Mouse (Mus musculus): ENCODE results near the gene Ckap2l. TPM values are rescaled to one million over a fixed set of nuclear protein-coding genes. Genes with fewer than 3 reads are reported as not detected.

Ckap2l gene
- polyA plus RNA-seq, 1 experiment from 2014 or later = 53.4 TPM

DNA sequence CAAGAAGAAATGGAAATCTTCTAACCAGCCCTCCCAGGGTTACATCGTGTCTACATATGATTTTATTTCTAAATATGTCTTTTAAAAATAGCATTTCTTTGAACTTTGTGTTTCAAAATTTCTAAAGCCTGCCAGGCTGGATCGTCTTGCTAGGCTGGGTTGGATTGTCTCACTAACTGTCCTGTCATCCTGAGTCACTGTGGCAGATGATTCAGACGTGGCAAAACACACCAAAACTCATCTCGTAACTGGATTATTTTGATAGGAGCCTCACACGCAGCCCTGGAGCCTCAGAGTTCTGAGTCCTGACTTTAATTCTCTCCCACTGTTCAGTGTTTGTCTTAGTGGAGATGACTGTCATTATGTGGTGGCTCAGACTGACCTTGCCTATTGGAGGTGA lies 33.9 kb downstream of the Ckap2l start:
- Histone ChIP-seq H3K9me3 (0 out of 2 replicates have a peak, but pooled peaks cover 2% of the 10 kb centered on the region), H3K4me1 (peaks cover 3% of the 10 kb centered on the region; the same call in 1 of the 2 replicates), H3K4me3 (no peak overlapping the region), H3K9ac (no peak overlapping the region), H3K27me3 (no peaks in the 10 kb centered on the region), H3K36me3 (peaks cover 21% of the 10 kb centered on the region), H3K4me2 (no peak overlapping the region), H3K27ac (no peak overlapping the region)
- WGBS = 52% methylated on average over 5 of the region's 5 CpGs
- no peak for ATAC-seq (ENCODE audit: insufficient number of reproducible peaks, insufficient read depth, low FRiP score, low TSS enrichment, low read depth)

- no peak overlapping the region for H3K4me3 ChIP-seq
- 45% methylated on average over 6 of the region's 6 CpGs for WGBS
- H3K27ac ChIP-seq = no peak overlapping the region
- H3K4me1 ChIP-seq = peaks cover 3% of the 10 kb centered on the region; the same call in 1 of the 2 replicates
- H3K9me3 ChIP-seq = no peaks in the 10 kb centered on the region
- peaks cover 3% of the 10 kb centered on the region; the same call in 1 of the 2 replicates for H3K36me3 ChIP-seq
- no peak for ATAC-seq (ENCODE audit: insufficient number of reproducible peaks, insufficient read depth, low FRiP score, low TSS enrichment, low read depth)
- no peaks in the 10 kb centered on the region for H3K27me3 ChIP-seq
- H3K9ac ChIP-seq = no peak overlapping the region
- no peak overlapping the region for H3K4me2 ChIP-seq
Measured at GRCm38 (mm10) chr2:129261151-129261794, 35.7 kb downstream of the Ckap2l start.

- Histone ChIP-seq H3K4me2 (no peak overlapping the region), H3K9me3 (no peaks in the 10 kb centered on the region), H3K9ac (no peak overlapping the region), H3K4me3 (no peak overlapping the region), H3K4me1 (peaks cover 3% of the 10 kb centered on the region; the same call in 1 of the 2 replicates), H3K27ac (no peak overlapping the region), H3K36me3 (no peaks in the 10 kb centered on the region), H3K27me3 (no peaks in the 10 kb centered on the region)
- no peak for ATAC-seq (ENCODE audit: insufficient number of reproducible peaks, insufficient read depth, low FRiP score, low TSS enrichment, low read depth)
- WGBS = 72% methylated on average over 3 of the region's 3 CpGs
Measured at GRCm38 (mm10) chr2:129260646-129261045, 36.4 kb downstream of the Ckap2l start.

DNA sequence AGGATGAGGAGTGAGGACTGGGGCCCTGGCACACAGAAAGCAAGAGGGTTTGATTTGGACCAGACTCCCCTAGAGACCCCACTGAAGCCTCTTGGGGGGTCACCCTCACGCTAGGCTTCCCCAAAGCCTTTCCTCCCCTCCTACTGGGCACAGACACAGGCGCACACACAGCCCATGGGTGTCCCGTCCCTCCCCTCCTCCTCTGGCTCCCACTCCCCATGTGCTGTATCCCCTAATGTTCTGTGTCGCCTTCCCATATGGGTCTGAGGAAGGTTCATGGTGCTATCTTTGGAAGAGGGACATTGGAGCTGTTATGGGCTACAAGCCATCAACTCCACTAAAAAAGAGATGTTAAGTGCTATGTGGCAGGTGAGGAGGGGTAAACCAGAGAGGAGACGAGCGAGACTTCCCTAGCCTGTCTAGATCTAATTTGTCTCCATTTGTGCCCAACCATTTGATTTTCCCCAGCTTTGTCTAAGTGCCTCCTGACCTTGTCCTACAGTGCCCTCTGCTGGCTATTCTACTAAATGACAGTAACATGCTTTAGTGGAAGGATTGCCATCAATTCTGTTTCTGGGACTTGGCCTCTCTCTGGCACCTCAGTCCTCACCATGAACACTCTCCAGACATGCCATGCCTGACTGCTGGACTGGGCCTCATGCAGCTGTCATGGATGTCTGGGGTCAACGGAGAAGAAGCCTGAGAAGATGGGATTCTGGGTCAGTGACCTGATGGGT lies 38.4 kb downstream of the Ckap2l start:
- Histone ChIP-seq H3K4me2 (peak overlapping the region; percentile 20; the same call in 1 of the 2 replicates), H3K27me3 (no peaks in the 10 kb centered on the region), H3K9ac (no peak overlapping the region), H3K36me3 (no peaks in the 10 kb centered on the region), H3K27ac (no peak overlapping the region), H3K9me3 (no peaks in the 10 kb centered on the region), H3K4me3 (no peak overlapping the region), H3K4me1 (peaks cover 3% of the 10 kb centered on the region; the same call in 1 of the 2 replicates)
- ATAC-seq (ENCODE audit: insufficient number of reproducible peaks, insufficient read depth, low FRiP score, low TSS enrichment, low read depth) = no peak
- WGBS = 34% methylated on average over 7 of the region's 7 CpGs

- H3K36me3 ChIP-seq = no peaks in the 10 kb centered on the region
- H3K9ac ChIP-seq = no peak overlapping the region
- H3K9me3 ChIP-seq = no peaks in the 10 kb centered on the region
- H3K27ac ChIP-seq = no peak overlapping the region
- H3K4me1 ChIP-seq = peaks cover 3% of the 10 kb centered on the region; the same call in 1 of the 2 replicates
- H3K4me2 ChIP-seq = no peak overlapping the region
- no peaks in the 10 kb centered on the region for H3K27me3 ChIP-seq
- 87% methylated on average over 3 of the region's 3 CpGs for WGBS
- no peak for ATAC-seq (ENCODE audit: insufficient number of reproducible peaks, insufficient read depth, low FRiP score, low TSS enrichment, low read depth)
- no peak overlapping the region for H3K4me3 ChIP-seq
Measured at GRCm38 (mm10) chr2:129258056-129258455, 39.0 kb downstream of the Ckap2l start.

- no peak overlapping the region for H3K4me3 ChIP-seq
- no peak overlapping the region for H3K9ac ChIP-seq
- H3K4me1 ChIP-seq = peaks cover 3% of the 10 kb centered on the region; the same call in 1 of the 2 replicates
- ATAC-seq (ENCODE audit: insufficient number of reproducible peaks, insufficient read depth, low FRiP score, low TSS enrichment, low read depth) = no peak
- H3K27me3 ChIP-seq = no peaks in the 10 kb centered on the region
- no peak overlapping the region for H3K4me2 ChIP-seq
- WGBS = 55% methylated on average over 4 of the region's 4 CpGs
- H3K36me3 ChIP-seq = no peaks in the 10 kb centered on the region
- H3K9me3 ChIP-seq = no peaks in the 10 kb centered on the region
- no peak overlapping the region for H3K27ac ChIP-seq
Measured at GRCm38 (mm10) chr2:129256006-129256405, 41.0 kb downstream of the Ckap2l start.

GRCm38 (mm10) chr2:129254076-129254475 lies 42.9 kb downstream of the Ckap2l start:
- 70% methylated on average over 2 of the region's 2 CpGs for WGBS
- peaks cover 3% of the 10 kb centered on the region; the same call in 1 of the 2 replicates for H3K4me1 ChIP-seq
- H3K9ac ChIP-seq = no peak overlapping the region
- no peaks in the 10 kb centered on the region for H3K27me3 ChIP-seq
- no peaks in the 10 kb centered on the region for H3K36me3 ChIP-seq
- H3K4me2 ChIP-seq = no peak overlapping the region
- H3K27ac ChIP-seq = no peak overlapping the region
- no peak overlapping the region for H3K4me3 ChIP-seq
- H3K9me3 ChIP-seq = no peaks in the 10 kb centered on the region
- no peak for ATAC-seq (ENCODE audit: insufficient number of reproducible peaks, insufficient read depth, low FRiP score, low TSS enrichment, low read depth)

DNA sequence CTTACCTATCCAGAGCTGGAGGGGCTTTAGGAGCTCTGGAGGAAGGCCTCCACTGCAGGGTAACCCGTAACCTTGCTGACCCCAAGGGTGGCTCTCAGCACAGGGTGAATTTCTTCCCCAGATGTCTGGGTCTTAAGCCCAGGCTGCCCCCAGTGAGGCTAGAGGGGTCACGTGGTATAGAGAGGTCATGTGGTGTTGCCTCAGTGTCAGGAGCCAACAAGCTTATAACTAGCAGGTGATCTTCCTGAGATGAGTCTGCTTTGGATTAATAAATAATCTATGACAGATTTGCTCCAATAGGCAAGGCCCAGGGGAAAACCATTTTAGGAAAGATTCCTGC lies 43.4 kb downstream of the Ckap2l start:
- Histone ChIP-seq H3K4me3 (no peak overlapping the region), H3K27me3 (no peaks in the 10 kb centered on the region), H3K9ac (no peak overlapping the region), H3K27ac (no peak overlapping the region), H3K36me3 (no peaks in the 10 kb centered on the region), H3K9me3 (no peaks in the 10 kb centered on the region), H3K4me1 (peaks cover 3% of the 10 kb centered on the region; the same call in 1 of the 2 replicates), H3K4me2 (no peak overlapping the region)
- no peak for ATAC-seq (ENCODE audit: insufficient number of reproducible peaks, insufficient read depth, low FRiP score, low TSS enrichment, low read depth)
- 49% methylated on average over 2 of the region's 2 CpGs for WGBS

GRCm38 (mm10) chr2:129252836-129253630 lies 44.0 kb downstream of the Ckap2l start:
- H3K4me3 ChIP-seq = no peak overlapping the region
- no peak for ATAC-seq (ENCODE audit: insufficient number of reproducible peaks, insufficient read depth, low FRiP score, low TSS enrichment, low read depth)
- no peaks in the 10 kb centered on the region for H3K9me3 ChIP-seq
- no peak overlapping the region for H3K4me2 ChIP-seq
- H3K27me3 ChIP-seq = no peaks in the 10 kb centered on the region
- WGBS = 91% methylated on average over 18 of the region's 19 CpGs
- no peak overlapping the region for H3K27ac ChIP-seq
- no peak overlapping the region for H3K9ac ChIP-seq
- no peaks in the 10 kb centered on the region for H3K36me3 ChIP-seq
- no peaks in the 10 kb centered on the region for H3K4me1 ChIP-seq

DNA sequence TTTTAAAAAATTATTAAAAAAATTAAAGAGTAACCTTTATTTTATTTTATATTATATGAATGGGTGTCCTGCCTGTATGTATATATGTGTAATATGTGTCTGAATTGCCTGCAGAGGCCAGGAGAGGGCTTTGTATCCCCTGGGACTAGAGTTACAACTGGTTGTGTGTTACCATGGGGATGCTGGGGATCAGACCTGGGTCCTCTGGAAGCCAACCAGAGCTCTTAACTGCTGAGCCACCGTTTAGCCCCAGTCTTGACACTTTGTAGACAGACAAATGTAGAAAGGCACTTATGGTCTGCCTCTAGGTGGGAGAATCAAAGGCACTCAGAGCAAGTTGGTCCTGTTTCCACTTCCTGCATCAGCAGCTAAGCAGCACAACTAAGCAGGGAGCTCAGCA lies 47.7 kb downstream of the Ckap2l start:
- Histone ChIP-seq H3K36me3 (no peaks in the 10 kb centered on the region), H3K9me3 (no peaks in the 10 kb centered on the region), H3K4me3 (no peak overlapping the region), H3K27ac (no peak overlapping the region), H3K4me2 (no peak overlapping the region), H3K9ac (no peak overlapping the region), H3K4me1 (0 out of 2 replicates have a peak, but pooled peaks cover 6% of the 10 kb centered on the region), H3K27me3 (no peaks in the 10 kb centered on the region)
- ATAC-seq (ENCODE audit: insufficient number of reproducible peaks, insufficient read depth, low FRiP score, low TSS enrichment, low read depth) = no peak
- 70% methylated on average over 1 of the region's 1 CpGs for WGBS

DNA sequence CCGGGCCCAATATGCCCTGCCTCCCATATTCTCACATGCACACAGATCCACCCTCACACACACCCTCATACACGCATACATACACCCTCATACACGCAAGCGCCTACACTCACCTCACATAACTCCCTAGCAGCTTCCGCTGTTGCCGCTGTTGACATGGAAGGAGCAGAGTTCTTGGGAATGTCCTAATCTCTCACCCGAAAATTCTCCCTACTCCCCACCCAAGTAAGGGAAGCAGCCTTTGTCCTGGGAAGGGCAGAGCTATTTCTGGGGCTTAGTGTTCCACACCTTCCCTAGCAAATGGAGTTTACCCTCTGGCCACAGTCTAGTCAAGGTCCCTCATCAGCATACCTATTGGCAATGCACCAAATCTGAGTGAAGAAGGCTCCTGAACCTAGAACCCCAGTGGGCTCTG lies 49.3 kb downstream of the Ckap2l start:
- Histone ChIP-seq H3K4me3 (no peak overlapping the region), H3K27me3 (no peaks in the 10 kb centered on the region), H3K9ac (no peak overlapping the region), H3K36me3 (no peaks in the 10 kb centered on the region), H3K9me3 (no peaks in the 10 kb centered on the region), H3K27ac (no peak overlapping the region), H3K4me2 (no peak overlapping the region), H3K4me1 (0 out of 2 replicates have a peak, but pooled peaks cover 6% of the 10 kb centered on the region)
- ATAC-seq (ENCODE audit: insufficient number of reproducible peaks, insufficient read depth, low FRiP score, low TSS enrichment, low read depth) = no peak
- WGBS = 85% methylated on average over 7 of the region's 7 CpGs
